Mouse (Mus musculus) retina, postnatal 7 days (tissue): ENCODE data around the gene Cux2.
A peak's percentile ranks its signal among the peaks of the same experiment; 100 is the strongest.

Experiments used
- DNase-seq: peaks from one replicate; pipeline ENCODE4 v3.0.0-alpha.2; 2012; ENCODE audit warnings: low read depth, low spot score

The Cux2 gene

GRCm38 (mm10) chr5:122016744-122017143, 33.2 kb downstream of the Cux2 start:
- DNase-seq, result no peak

GRCm38 (mm10) chr5:122015149-122015548, 34.8 kb downstream of the Cux2 start:
- DNase-seq, result no peak

GRCm38 (mm10) chr5:122014671-122015070, 35.2 kb downstream of the Cux2 start:
- DNase-seq, result no peak

DNA sequence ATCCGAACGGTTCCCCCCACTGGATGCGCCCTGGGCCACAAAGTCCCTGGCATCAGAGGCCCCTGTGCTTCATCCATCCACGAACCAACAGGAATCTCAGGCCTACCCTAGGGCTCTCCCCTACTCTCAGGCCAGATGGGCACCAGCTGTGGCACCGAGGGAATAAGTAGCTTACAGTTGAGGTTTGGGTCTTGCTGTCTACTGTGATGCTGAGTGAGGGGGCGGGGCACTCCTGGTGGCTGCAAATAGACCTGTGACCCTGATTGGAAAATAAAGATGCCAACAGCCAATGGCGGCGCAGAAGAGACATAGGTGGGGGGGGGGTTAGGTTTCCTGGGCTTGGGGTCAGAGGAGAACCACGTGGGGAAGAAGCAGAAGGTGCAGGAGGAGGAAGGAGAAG, 38.6 kb downstream of the Cux2 start:
- DNase-seq, result no peak

GRCm38 (mm10) chr5:122007946-122008441, 41.9 kb downstream of the Cux2 start:
- no peak for DNase-seq

DNA sequence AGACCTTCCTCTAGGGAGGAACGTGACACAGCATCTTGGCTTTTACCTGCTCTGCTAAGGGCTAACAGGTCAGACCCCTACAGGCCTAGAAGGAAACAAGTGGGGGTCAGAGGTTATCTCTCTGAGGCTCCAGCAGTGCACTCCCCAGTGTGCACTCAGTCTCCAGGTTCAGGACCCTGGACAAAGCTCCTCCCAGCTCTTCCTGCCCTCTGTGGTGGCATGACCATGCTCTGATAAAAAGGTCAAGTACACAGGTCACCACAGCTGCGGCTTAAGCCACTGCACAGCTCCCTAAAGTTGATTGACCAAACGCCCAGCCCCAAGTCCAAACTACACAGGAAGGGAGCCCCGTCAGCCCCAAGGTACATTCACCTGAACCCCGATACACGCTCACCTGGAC, 46.4 kb downstream of the Cux2 start:
- DNase-seq, result no peak

DNA sequence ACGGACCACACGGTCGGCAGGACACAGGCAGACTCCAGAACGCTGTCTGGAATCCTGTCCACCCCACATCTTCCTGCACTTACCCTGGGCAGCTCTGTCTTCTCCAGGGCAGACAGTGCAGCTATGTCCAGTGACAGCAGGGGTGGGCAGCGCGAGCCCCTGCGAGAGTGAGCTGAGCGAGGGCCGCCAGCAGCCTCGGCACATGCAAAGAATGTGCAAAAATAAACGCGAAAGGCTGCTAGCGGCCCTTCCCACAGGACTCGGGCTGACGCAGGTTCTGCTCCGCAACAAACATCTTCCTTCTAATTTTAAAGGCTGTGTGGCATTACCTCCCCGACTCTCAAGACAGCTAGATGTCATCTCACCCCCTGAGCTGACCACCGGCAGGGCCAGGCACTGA, 47.8 kb downstream of the Cux2 start:
- no peak for DNase-seq

DNA sequence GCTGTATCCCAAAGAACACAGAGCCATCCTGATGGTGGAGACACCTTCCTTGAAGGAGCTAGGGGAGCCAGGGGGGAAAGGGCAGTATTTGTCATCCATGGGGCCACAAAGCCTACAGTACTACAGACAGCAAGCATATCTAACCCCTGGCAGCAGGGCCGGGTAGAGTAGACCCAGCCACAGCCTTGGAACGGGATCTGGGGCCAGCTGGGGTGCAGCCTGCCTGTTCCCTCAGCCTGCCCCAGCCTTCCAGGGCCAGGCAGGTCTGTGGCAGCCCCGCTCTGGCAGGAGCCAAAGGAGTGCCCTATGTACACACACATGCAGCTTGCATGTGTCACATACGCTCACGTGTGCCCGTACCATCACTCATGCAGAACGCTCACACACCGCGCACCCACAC, 48.6 kb downstream of the Cux2 start:
- DNase-seq, result no peak

- no peak for DNase-seq
These were observed 49.5 kb downstream of the Cux2 start for GRCm38 (mm10) chr5:122000381-122000780.

GRCm38 (mm10) chr5:121998981-121999795, 50.7 kb downstream of the Cux2 start:
- DNase-seq, result peak; percentile 23

- no peak for DNase-seq
These were observed 51.6 kb downstream of the Cux2 start for GRCm38 (mm10) chr5:121998281-121998680.

GRCm38 (mm10) chr5:121996701-121997100, 53.2 kb downstream of the Cux2 start:
- no peak for DNase-seq

GRCm38 (mm10) chr5:121994808-121995207, 55.1 kb downstream of the Cux2 start:
- no peak for DNase-seq

DNA sequence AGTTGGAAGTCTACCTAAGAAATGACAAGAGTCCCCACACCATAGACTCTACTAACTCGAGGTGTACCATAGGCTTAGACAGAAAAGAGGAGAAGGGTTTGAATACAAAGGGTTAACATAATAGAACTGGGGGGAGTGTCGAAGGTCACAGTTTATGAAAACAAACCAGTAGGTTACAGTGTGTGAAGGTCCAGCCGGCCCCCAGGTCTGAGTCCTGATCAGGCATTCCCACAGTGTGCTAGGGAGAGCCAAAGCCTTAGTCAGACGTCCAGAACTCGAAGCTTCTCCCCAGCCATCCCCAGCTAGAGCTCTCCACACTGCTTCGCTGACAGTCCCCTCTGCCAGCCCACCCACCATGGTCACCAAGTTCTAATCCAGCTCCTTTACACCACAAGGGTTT, 58.0 kb downstream of the Cux2 start:
- no peak for DNase-seq

- DNase-seq, result no peak
These were observed 64.0 kb downstream of the Cux2 start for GRCm38 (mm10) chr5:121985855-121986254.

GRCm38 (mm10) chr5:121981650-121982131, 68.2 kb downstream of the Cux2 start:
- no peak for DNase-seq

- no peak for DNase-seq
These were observed 73.6 kb downstream of the Cux2 start for GRCm38 (mm10) chr5:121976331-121976730.

DNA sequence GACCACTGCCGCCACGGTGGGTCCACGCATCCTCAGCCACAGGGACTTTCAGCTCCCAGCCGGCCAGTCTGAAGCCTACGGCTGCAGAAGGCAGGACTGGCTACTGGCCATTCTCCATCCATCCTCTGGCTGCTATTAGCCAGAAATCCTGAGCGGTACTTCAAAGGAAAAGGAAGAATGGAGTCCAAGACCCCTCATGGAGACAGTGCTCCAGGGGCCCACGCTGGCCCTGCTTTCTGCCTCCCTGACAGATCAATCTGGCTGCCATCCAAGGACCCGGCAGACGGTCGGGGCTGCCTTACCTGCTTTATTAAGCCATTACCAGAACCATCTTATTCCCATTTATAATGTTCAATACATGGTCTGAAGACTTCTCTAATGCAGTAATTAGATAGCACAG, 76.4 kb downstream of the Cux2 start:
- DNase-seq, result no peak

DNA sequence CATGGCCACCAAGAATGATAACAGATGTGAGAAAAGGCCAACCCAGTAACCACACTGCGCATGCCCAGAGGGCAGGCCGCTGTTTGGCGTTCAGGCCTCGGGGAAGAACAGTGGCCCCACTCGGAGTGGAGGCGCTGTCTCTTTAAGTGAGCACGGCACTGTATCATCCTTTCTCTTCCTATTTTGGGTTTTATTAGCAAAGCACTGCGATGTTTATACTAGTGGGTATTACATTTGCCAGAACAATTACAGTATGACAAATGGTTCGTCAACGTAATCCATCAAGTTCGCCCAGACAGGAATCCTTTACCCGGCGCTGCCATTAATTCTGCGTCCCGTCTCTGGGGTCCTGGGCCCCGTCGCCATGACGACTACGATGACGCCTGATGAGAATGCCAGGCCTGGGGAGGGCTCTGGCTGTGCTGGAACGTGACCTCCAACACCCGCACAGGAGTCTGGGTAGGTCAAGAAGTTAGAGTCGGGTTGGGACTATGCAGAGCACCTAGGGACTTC, 77.2 kb downstream of the Cux2 start:
- DNase-seq, result no peak

GRCm38 (mm10) chr5:121968999-121969398, 80.9 kb downstream of the Cux2 start:
- DNase-seq, result no peak

- no peak for DNase-seq
These were observed 81.5 kb downstream of the Cux2 start for GRCm38 (mm10) chr5:121968416-121968815.

- no peak for DNase-seq
These were observed 82.4 kb downstream of the Cux2 start for GRCm38 (mm10) chr5:121967520-121967919.

DNA sequence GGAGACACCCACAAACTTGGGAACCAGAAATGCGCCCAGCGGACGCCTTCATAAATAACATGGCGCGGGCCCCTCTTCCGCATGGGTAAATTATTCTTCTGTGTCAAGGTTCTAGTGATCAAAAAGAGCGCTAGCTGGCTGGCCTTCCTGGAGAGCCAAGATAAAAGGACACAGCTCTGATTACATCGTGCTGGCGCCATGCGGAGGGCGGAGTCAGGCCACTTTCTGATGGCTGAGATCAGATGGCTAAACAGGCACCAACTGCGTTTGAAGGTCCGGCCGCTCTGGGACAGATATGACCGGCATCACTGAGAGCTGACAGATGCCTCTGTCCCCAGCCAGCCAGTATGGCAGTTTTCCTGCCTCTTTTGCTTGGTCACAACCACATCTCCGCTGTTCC, 83.0 kb downstream of the Cux2 start:
- no peak for DNase-seq
